Mouse (Mus musculus) spleen, adult 2 months (tissue): Measurements from ENCODE around the gene Cfl2.

Source experiments
- CTCF ChIP-seq: fragments of 200-500 bp; IDR thresholded peaks from 2 replicates; pipeline ENCODE4 v1.5.1; 2011; ENCODE audit warnings: mild to moderate bottlenecking, inconsistent platforms; ENCODE audit not compliant: insufficient read depth, insufficient read length, insufficient replicate concordance; ENCODE audit errors: extremely low read depth
- POLR2A ChIP-seq: fragments of 200-500 bp; IDR thresholded peaks from 2 replicates; pipeline ENCODE4 v1.6.1; 2011; ENCODE audit warnings: low read depth, low read length, inconsistent platforms

GRCm38 (mm10) chr12:54835608-54836570 is 26.8 kb downstream of the Cfl2 start:
- TF ChIP-seq CTCF = no peak
- TF ChIP-seq POLR2A = no peak
